Mouse (Mus musculus) heart, postnatal 4 days (tissue): ENCODE results near the gene Tie1. TPM values are rescaled to one million over a fixed set of nuclear protein-coding genes. Genes with fewer than 3 reads are reported as not detected.

Experiments used
- total RNA-seq, 2 experiments: library from RNA; stranded (reverse); gene quantifications; 2 replicates each; pipeline ENCODE4 v1.2.3; 2021

Gene Tie1
- total RNA-seq, 2 experiments from 2014 or later: 86.2 to 88.9 TPM

Other genes with a start within 250 kb of the Tie1 start
- 10 to 100 TPM; 39.4 to 40.7 TPM for gene Ptprf, start 198.7 kb downstream of the Tie1 start, total RNA-seq
- 10 to 100 TPM; 17.1 to 17.7 TPM for gene Szt2, start 80.8 kb downstream of the Tie1 start, total RNA-seq
- gene Med8, start 80.7 kb downstream of the Tie1 start, total RNA-seq: 10 to 100 TPM; 60.2 to 60.5 TPM
- gene Elovl1, start 62.0 kb downstream of the Tie1 start, total RNA-seq: 10 to 100 TPM; 38.0 to 44.4 TPM
- gene Cdc20, start 52.7 kb downstream of the Tie1 start, total RNA-seq: 10 to 100 TPM; 68.2 to 73.1 TPM
- under 1 TPM in 1 of 2 experiments, not detected in 1; 0.14 TPM for gene Mpl, start 32.5 kb downstream of the Tie1 start, total RNA-seq
- gene 2610528J11Rik, start 36.9 kb upstream of the Tie1 start, total RNA-seq: not detected
- under 1 TPM; 0.24 to 0.32 TPM for gene Tmem125, start 54.0 kb upstream of the Tie1 start, total RNA-seq
- under 1 TPM in 1 of 2 experiments, not detected in 1; 0.18 TPM for gene Cfap57, start 130.7 kb upstream of the Tie1 start, total RNA-seq
- 10 to 100 TPM; 43.0 to 51.1 TPM for gene Ebna1bp2, start 130.7 kb upstream of the Tie1 start, total RNA-seq
- gene Olfr62, start 168.9 kb upstream of the Tie1 start, total RNA-seq: not detected
- not detected for gene Olfr1342, start 202.7 kb upstream of the Tie1 start, total RNA-seq
- gene Olfr1341, start 213.5 kb upstream of the Tie1 start, total RNA-seq: not detected
- not detected for gene Olfr1340, start 230.1 kb upstream of the Tie1 start, total RNA-seq
- gene Olfr1339, start 242.1 kb upstream of the Tie1 start, total RNA-seq: not detected